Mouse (Mus musculus) MEL (cell line): ENCODE data around the gene Heatr6. TPM values are rescaled to one million over a fixed set of nuclear protein-coding genes. Genes with fewer than 3 reads are reported as not detected.

Experiments
- DNase-seq: peaks from one replicate; pipeline ENCODE4 v3.0.0; 2011; ENCODE audit warnings: low read depth, low spot score
- H3K27ac ChIP-seq: 2 replicates; pipeline ENCODE4 v1.5.1; 2012; ENCODE audit warnings: low read depth, mild to moderate bottlenecking, control low read depth, low read length, moderate library complexity; ENCODE audit not compliant: control insufficient read depth
- H3K27me3 ChIP-seq, 2 experiments: fragments of 150-350 bp in 1 of 2; sonication (generic) in 1 of 2; 2 replicates each; pipeline ENCODE4 v1.6.1; 2012; ENCODE audit warnings: low read length in 2 of 2, mild to moderate bottlenecking in 2 of 2, improper control_type of control experiment in 1 of 2, moderate library complexity in 1 of 2; ENCODE audit not compliant: insufficient read depth in 2 of 2, control insufficient read depth in 1 of 2
- H3K36me3 ChIP-seq, 2 experiments: 2 replicates each; pipeline ENCODE4 v1.6.1; 2012 to 2014; ENCODE audit warnings: low read length in 2 of 2, improper control_type of control experiment in 1 of 2, inconsistent platforms in 1 of 2, mild to moderate bottlenecking in 1 of 2; ENCODE audit not compliant: insufficient read depth in 2 of 2, control insufficient read depth in 1 of 2
- H3K4me1 ChIP-seq, 2 experiments: fragments of 150-350 bp in 1 of 2; sonication (generic) in 1 of 2; 2 replicates each; pipeline ENCODE4 v1.6.1; 2012; ENCODE audit warnings: low read length in 2 of 2, improper control_type of control experiment in 1 of 2, mild to moderate bottlenecking in 1 of 2; ENCODE audit not compliant: insufficient read depth in 2 of 2, control insufficient read depth in 1 of 2
- H3K4me3 ChIP-seq, 2 experiments: fragments of 150-350 bp in 1 of 2; sonication (generic) in 1 of 2; 2 replicates each; pipeline ENCODE4 v1.5.1; 2012; ENCODE audit warnings: low read depth in 2 of 2, low read length in 2 of 2, mild to moderate bottlenecking in 2 of 2, moderate library complexity in 2 of 2, control low read depth in 1 of 2, improper control_type of control experiment in 1 of 2; ENCODE audit not compliant: control insufficient read depth in 1 of 2, insufficient read depth in 1 of 2
- H3K79me2 ChIP-seq: 2 replicates; pipeline ENCODE4 v1.6.1; 2012; ENCODE audit warnings: mild to moderate bottlenecking, low read length, moderate library complexity; ENCODE audit not compliant: control insufficient read depth, poor library complexity, insufficient read depth
- H3K9ac ChIP-seq: 2 replicates; pipeline ENCODE4 v1.6.1; 2012; ENCODE audit warnings: low read depth, mild to moderate bottlenecking, control low read depth, low read length, moderate library complexity; ENCODE audit not compliant: control insufficient read depth, poor library complexity, severe bottlenecking
- H3K9me3 ChIP-seq: fragments of 150-350 bp; sonication (generic); replicated peaks from 2 replicates; pipeline ENCODE4 v1.6.1; 2012; ENCODE audit warnings: mild to moderate bottlenecking, low read length, improper control_type of control experiment, moderate library complexity; ENCODE audit not compliant: insufficient read depth
- BHLHE40 ChIP-seq: IDR thresholded peaks from 2 replicates; pipeline ENCODE4 v1.6.1; 2012; ENCODE audit warnings: low read depth, mild to moderate bottlenecking, inconsistent platforms, low read length, improper control_type of control experiment, borderline replicate concordance
- CHD2 ChIP-seq: IDR thresholded peaks from 2 replicates; pipeline ENCODE4 v1.6.1; 2011; ENCODE audit warnings: low read length, improper control_type of control experiment
- CTCF ChIP-seq, 3 experiments: IDR thresholded peaks in 2 of 3; conservative IDR thresholded peaks in 1 of 3; 2 replicates each; pipeline ENCODE4 v1.5.1; 2011 to 2012; ENCODE audit warnings: low read length in 3 of 3, low read depth in 2 of 3, mild to moderate bottlenecking in 2 of 3, improper control_type of control experiment in 1 of 3, inconsistent platforms in 1 of 3, mixed read lengths in 1 of 3, moderate library complexity in 1 of 3; ENCODE audit not compliant: control insufficient read depth in 1 of 3, insufficient read depth in 1 of 3, poor library complexity in 1 of 3, severe bottlenecking in 1 of 3
- EP300 ChIP-seq, 2 experiments: IDR thresholded peaks; 2 replicates each; pipeline ENCODE4 v1.6.1; 2011; ENCODE audit warnings: improper control_type of control experiment in 2 of 2, low read length in 2 of 2, low read depth in 1 of 2, mild to moderate bottlenecking in 1 of 2
- GABPA ChIP-seq: IDR thresholded peaks from 2 replicates; pipeline ENCODE4 v1.6.1; 2012; ENCODE audit warnings: low read depth, mild to moderate bottlenecking, inconsistent platforms, low read length, improper control_type of control experiment, moderate library complexity
- JUND ChIP-seq: IDR thresholded peaks from 2 replicates; pipeline ENCODE4 v1.6.1; 2011; ENCODE audit warnings: low read depth, mild to moderate bottlenecking, improper control_type of control experiment, low read length
- KAT2A ChIP-seq: conservative IDR thresholded peaks from 2 replicates; pipeline ENCODE4 v1.6.1; 2012; ENCODE audit warnings: low read depth, low read length, improper control_type of control experiment, inconsistent platforms
- MAX ChIP-seq: IDR thresholded peaks from 2 replicates; pipeline ENCODE4 v1.6.1; 2011; ENCODE audit warnings: low read length, improper control_type of control experiment
- MEF2A ChIP-seq: IDR thresholded peaks from 2 replicates; pipeline ENCODE4 v1.6.1; 2014; ENCODE audit warnings: low read depth, mild to moderate bottlenecking, inconsistent platforms, low read length, improper control_type of control experiment; ENCODE audit not compliant: poor library complexity, insufficient replicate concordance, severe bottlenecking; ENCODE audit errors: extremely low read depth
- MXI1 ChIP-seq: IDR thresholded peaks from 2 replicates; pipeline ENCODE4 v1.6.1; 2011; ENCODE audit warnings: mild to moderate bottlenecking, low read depth, low read length, improper control_type of control experiment
- MYC ChIP-seq: IDR thresholded peaks from 2 replicates; pipeline ENCODE4 v1.6.1; 2011; ENCODE audit warnings: low read depth, mild to moderate bottlenecking, low read length, improper control_type of control experiment, moderate library complexity
- NELFE ChIP-seq: IDR thresholded peaks from 2 replicates; pipeline ENCODE4 v1.6.1; 2011; ENCODE audit warnings: low read depth, low read length, improper control_type of control experiment
- NRF1 ChIP-seq: IDR thresholded peaks from 2 replicates; pipeline ENCODE4 v1.6.1; 2014; ENCODE audit warnings: low read depth, mild to moderate bottlenecking, inconsistent platforms, low read length, improper control_type of control experiment, moderate library complexity; ENCODE audit not compliant: poor library complexity, insufficient read depth, severe bottlenecking
- POLR2A ChIP-seq, 2 experiments: IDR thresholded peaks; 2 replicates each; pipeline ENCODE4 v1.6.1; 2011 to 2012; ENCODE audit warnings: low read length in 2 of 2, mild to moderate bottlenecking in 2 of 2, control low read depth in 1 of 2, improper control_type of control experiment in 1 of 2, low read depth in 1 of 2, moderate library complexity in 1 of 2; ENCODE audit not compliant: control insufficient read depth in 1 of 2, insufficient read depth in 1 of 2, poor library complexity in 1 of 2
- POLR2AphosphoS5 ChIP-seq: IDR thresholded peaks from 2 replicates; pipeline ENCODE4 v1.6.1; 2012; ENCODE audit warnings: low read depth, borderline replicate concordance, mild to moderate bottlenecking, inconsistent platforms, low read length, moderate library complexity, mixed read lengths
- RAD21 ChIP-seq: IDR thresholded peaks from 2 replicates; pipeline ENCODE4 v1.6.1; 2011; ENCODE audit warnings: mild to moderate bottlenecking, low read depth, low read length, improper control_type of control experiment
- SMC3 ChIP-seq: IDR thresholded peaks from 2 replicates; pipeline ENCODE4 v1.6.1; 2011; ENCODE audit warnings: low read depth, low read length, improper control_type of control experiment
- TBP ChIP-seq: IDR thresholded peaks from 2 replicates; pipeline ENCODE4 v1.8.0; 2011; ENCODE audit warnings: low read depth, low read length, improper control_type of control experiment
- UBTF ChIP-seq: IDR thresholded peaks from 2 replicates; pipeline ENCODE4 v1.6.1; 2012; ENCODE audit warnings: low read depth, mild to moderate bottlenecking, inconsistent platforms, low read length, improper control_type of control experiment, moderate library complexity, borderline replicate concordance; ENCODE audit not compliant: insufficient read depth
- USF2 ChIP-seq, 2 experiments: IDR thresholded peaks; 2 replicates each; pipeline ENCODE4 v1.6.1; 2011 to 2012; ENCODE audit warnings: improper control_type of control experiment in 2 of 2, low read length in 2 of 2, borderline replicate concordance in 1 of 2, inconsistent platforms in 1 of 2, low read depth in 1 of 2, mild to moderate bottlenecking in 1 of 2; ENCODE audit not compliant: insufficient read depth in 1 of 2
- ZKSCAN1 ChIP-seq: IDR thresholded peaks from 2 replicates; pipeline ENCODE4 v1.6.1; 2012; ENCODE audit warnings: low read depth, mild to moderate bottlenecking, inconsistent platforms, low read length, improper control_type of control experiment, moderate library complexity
- ZMIZ1 ChIP-seq: IDR thresholded peaks from 2 replicates; pipeline ENCODE4 v1.6.1; 2012; ENCODE audit warnings: low read depth, mild to moderate bottlenecking, inconsistent platforms, low read length, improper control_type of control experiment, moderate library complexity
- ZNF384 ChIP-seq: IDR thresholded peaks from 2 replicates; pipeline ENCODE4 v1.6.1; 2012; ENCODE audit warnings: low read depth, mild to moderate bottlenecking, inconsistent platforms, low read length, improper control_type of control experiment
- polyA plus RNA-seq, 2 experiments: library from polyadenylated mRNA; stranded (reverse) in 1 of 2; unstranded in 1 of 2; fragments of >175 nt in 1 of 2; fragments of >200 nt in 1 of 2; gene quantifications; 2 replicates each; pipeline versions ENCODE4 v1.2.1 to v1.2.4; 2012; ENCODE audit warnings: low replicate concordance in 2 of 2, low read depth in 1 of 2; ENCODE audit not compliant: insufficient read length in 2 of 2, insufficient read depth in 1 of 2, missing spikeins in 1 of 2
- total RNA-seq: library from RNA; depleted of rRNA; stranded (reverse); fragments of 300-350 nt; gene quantifications from 2 replicates; pipeline ENCODE4 v1.2.3, GENCODE M21; 2012

Gene Heatr6
- total and polyA plus RNA-seq, 3 experiments: 17.3 to 21.2 TPM; not detected in 1

- Histone ChIP-seq H3K79me2 (no peaks in the 10 kb centered on the region), H3K9ac (no peak overlapping the region), H3K27me3 (peaks cover 5 to 8% of the 10 kb centered on the region in 2 experiments; a peak in 3 of 4 replicates), H3K4me1 (no peaks in the 10 kb centered on the region), H3K36me3 (no peaks in the 10 kb centered on the region), H3K27ac (no peak overlapping the region), H3K9me3 (no peaks in the 10 kb centered on the region), H3K4me3 (no peak overlapping the region)
- TF ChIP-seq ZMIZ1 (no peak), USF2 (IDR thresholded peaks at IDR 0.05; ENCODE audit: borderline replicate concordance in 1 of 2, insufficient read depth in 1 of 2, low read depth in 1 of 2, low read length in 2 of 2) (no peak), ZKSCAN1 (no peak), BHLHE40 (no peak), SMC3 (no peak), RAD21 (no peak)
- no peak for DNase-seq
Observed at GRCm38 (mm10) chr11:83717042-83717665, 36.3 kb upstream of the Heatr6 start.

GRCm38 (mm10) chr11:83720766-83721165 is 32.7 kb upstream of the Heatr6 start:
- Histone ChIP-seq H3K79me2 (no peaks in the 10 kb centered on the region), H3K4me1 (no peaks in the 10 kb centered on the region), H3K36me3 (no peaks in the 10 kb centered on the region), H3K9ac (no peak overlapping the region), H3K27ac (no peak overlapping the region), H3K27me3 (peaks cover 4 to 8% of the 10 kb centered on the region in 2 experiments; a peak in 3 of 4 replicates), H3K9me3 (no peaks in the 10 kb centered on the region), H3K4me3 (no peak overlapping the region)
- DNase-seq: no peak
- TF ChIP-seq NRF1 (no peak), GABPA (no peak), USF2 (IDR thresholded peaks at IDR 0.05; ENCODE audit: borderline replicate concordance in 1 of 2, insufficient read depth in 1 of 2, low read depth in 1 of 2, low read length in 2 of 2) (no peak), POLR2A (IDR thresholded peaks at IDR 0.05; ENCODE audit: control insufficient read depth in 1 of 2, insufficient read depth in 1 of 2, low read depth in 1 of 2, low read length in 2 of 2, poor library complexity in 1 of 2) (no peak), CHD2 (no peak), MXI1 (no peak), MAX (no peak), NELFE (no peak), MEF2A (no peak), CTCF (IDR thresholded peaks at IDR 0.05 in 2 of 3, conservative IDR thresholded peaks at IDR 0.05 in 1 of 3; ENCODE audit: control insufficient read depth in 1 of 3, insufficient read depth in 1 of 3, low read depth in 2 of 3, low read length in 3 of 3, poor library complexity in 1 of 3, severe bottlenecking in 1 of 3) (no peak), ZNF384 (no peak), UBTF (no peak), TBP (no peak), BHLHE40 (no peak), KAT2A (no peak), JUND (no peak), MYC (no peak), POLR2AphosphoS5 (no peak), EP300 (IDR thresholded peaks at IDR 0.05; ENCODE audit: low read depth in 1 of 2, low read length in 2 of 2) (no peak)
